Mouse (Mus musculus) forebrain, embryonic 14.5 days (tissue): ENCODE results near the gene Plcl1. TPM values are rescaled to one million over a fixed set of nuclear protein-coding genes. Genes with fewer than 3 reads are reported as not detected.
A peak's percentile ranks its signal among the peaks of the same experiment; 100 is the strongest.

Experiments
- ATAC-seq: fragments of 200-750 bp; cut with Nextera tagmentation; 2 replicates; pipeline ENCODE4 v1.8.0; 2017; ENCODE audit warnings: mild to moderate bottlenecking, moderate library complexity
- DNase-seq: peaks from one replicate; pipeline ENCODE4 v3.0.0-alpha.2; 2015; ENCODE audit warnings: low spot score
- H3K27ac ChIP-seq: fragments of 300-500 bp; sonication (generic); 2 replicates; pipeline ENCODE4 v1.5.1; 2014; ENCODE audit warnings: low read depth, mild to moderate bottlenecking, control low read depth, low read length, moderate library complexity
- H3K27me3 ChIP-seq: fragments of 300-500 bp; sonication (generic); replicated peaks from 2 replicates; pipeline ENCODE4 v1.6.1; 2014; ENCODE audit warnings: low read length, control low read depth, mixed read lengths; ENCODE audit not compliant: control insufficient read depth, insufficient read depth
- H3K36me3 ChIP-seq: fragments of 300-500 bp; sonication (generic); 2 replicates; pipeline ENCODE4 v1.6.1; 2014; ENCODE audit warnings: low read length, control low read depth; ENCODE audit not compliant: control insufficient read depth, insufficient read depth
- H3K4me1 ChIP-seq: fragments of 300-500 bp; sonication (generic); 2 replicates; pipeline ENCODE4 v1.6.1; 2014; ENCODE audit warnings: antibody characterized with exemption, low read length, control low read depth; ENCODE audit not compliant: control insufficient read depth, insufficient read depth
- H3K4me2 ChIP-seq: fragments of 300-500 bp; sonication (generic); 2 replicates; pipeline ENCODE4 v1.6.1; 2014; ENCODE audit warnings: mild to moderate bottlenecking, control low read depth, low read length
- H3K4me3 ChIP-seq: fragments of 300-500 bp; sonication (generic); 2 replicates; pipeline ENCODE4 v1.5.1; 2014; ENCODE audit warnings: low read depth, low read length, control low read depth
- H3K9ac ChIP-seq: fragments of 300-500 bp; sonication (generic); 2 replicates; pipeline ENCODE4 v1.6.1; 2014; ENCODE audit warnings: mild to moderate bottlenecking, low read length, control low read depth, moderate library complexity
- H3K9me3 ChIP-seq: fragments of 300-500 bp; sonication (generic); replicated peaks from 2 replicates; pipeline ENCODE4 v1.6.1; 2016; ENCODE audit warnings: low read length, control low read depth, mixed read lengths; ENCODE audit not compliant: control insufficient read depth
- WGBS: fragments of 180-500 bp; shearing (Covaris S2); extraction: QIAGEN DNeasy Blood & Tissue Kit; methylation state at CpG from one replicate; pipeline ENCODE4 v1.1.7; 2014; 5-methylcytosine and 5-hydroxymethylcytosine counted together
- polyA plus RNA-seq: library from polyadenylated mRNA; unstranded; fragments of >200 nt; fragmentation: Nextera tagmentation; extraction: Ambion mirVana; gene quantifications from 2 replicates; pipeline ENCODE4 v1.2.1, GENCODE M21; 2014

Gene Plcl1
- polyA plus RNA-seq, 1 experiment from 2014 or later, result 2.6 TPM

DNA sequence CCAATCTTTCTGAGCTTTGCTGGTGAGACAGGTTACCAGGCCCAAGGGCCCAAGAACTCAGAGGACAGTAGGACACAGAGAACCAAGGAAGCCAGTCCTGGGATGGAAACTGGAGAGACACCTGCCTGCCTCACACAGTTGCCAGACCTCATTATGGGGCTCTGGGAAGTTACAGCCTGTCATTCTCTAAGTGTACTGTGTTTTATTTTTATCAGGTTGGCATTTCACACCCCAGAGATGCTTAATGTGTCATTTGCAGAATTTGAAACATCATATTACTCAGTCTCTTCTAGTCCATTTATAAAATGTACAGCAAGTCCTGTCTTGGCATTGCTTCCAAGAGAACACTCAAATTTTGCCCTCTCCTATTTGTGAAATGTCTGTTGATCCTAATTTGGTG is 111.5 kb downstream of the Plcl1 start:
- Histone ChIP-seq H3K27me3 (no peaks in the 10 kb centered on the region), H3K9ac (no peak overlapping the region), H3K4me3 (no peak overlapping the region), H3K4me1 (no peaks in the 10 kb centered on the region), H3K27ac (no peak overlapping the region), H3K4me2 (no peak overlapping the region), H3K9me3 (no peaks in the 10 kb centered on the region), H3K36me3 (no peaks in the 10 kb centered on the region)
- no peak for ATAC-seq
- no peak for DNase-seq

- no peak overlapping the region for H3K27ac ChIP-seq
- WGBS, result 82% methylated on average over 1 of the region's 1 CpGs
- ATAC-seq, result no peak
Measured at GRCm38 (mm10) chr1:55523966-55524365, 118.2 kb downstream of the Plcl1 start.

GRCm38 (mm10) chr1:55525100-55525499 is 119.4 kb downstream of the Plcl1 start:
- Histone ChIP-seq H3K27me3 (no peaks in the 10 kb centered on the region), H3K36me3 (no peaks in the 10 kb centered on the region), H3K4me2 (no peak overlapping the region), H3K9ac (no peak overlapping the region), H3K9me3 (no peaks in the 10 kb centered on the region), H3K4me1 (no peaks in the 10 kb centered on the region), H3K4me3 (no peak overlapping the region), H3K27ac (no peak overlapping the region)
- no peak for ATAC-seq
- 76% methylated on average over 5 of the region's 5 CpGs for WGBS
- no peak for DNase-seq

More at GRCm38 (mm10) chr1:55523966-55524365, 118.2 kb downstream of the Plcl1 start:
- H3K9ac ChIP-seq, result no peak overlapping the region
- H3K4me1 ChIP-seq, result no peaks in the 10 kb centered on the region
- no peaks in the 10 kb centered on the region for H3K9me3 ChIP-seq
- no peaks in the 10 kb centered on the region for H3K27me3 ChIP-seq
- H3K36me3 ChIP-seq, result no peaks in the 10 kb centered on the region
- H3K4me3 ChIP-seq, result no peak overlapping the region
- no peak for DNase-seq
- H3K4me2 ChIP-seq, result no peak overlapping the region

DNA sequence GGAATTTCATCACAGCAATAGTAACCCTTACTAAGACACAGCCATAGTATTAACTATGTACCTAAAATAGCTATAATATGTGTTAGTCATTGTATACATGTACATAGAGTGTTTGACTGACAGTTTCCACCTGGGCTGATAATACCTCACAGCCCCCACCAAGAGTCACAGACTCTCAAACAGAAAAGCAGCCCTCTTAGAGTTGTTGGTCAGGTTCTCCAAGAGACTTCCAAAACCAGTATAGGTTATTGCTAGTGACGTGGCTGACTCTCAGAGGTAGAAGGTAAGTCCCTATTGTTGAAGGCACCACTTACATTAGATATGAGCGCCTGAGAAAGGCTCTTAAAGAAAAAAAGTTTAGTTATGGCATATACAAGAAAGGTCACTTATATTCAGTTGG is 120.0 kb downstream of the Plcl1 start:
- Histone ChIP-seq H3K4me3 (no peak overlapping the region), H3K36me3 (no peaks in the 10 kb centered on the region), H3K4me1 (no peaks in the 10 kb centered on the region), H3K27me3 (no peaks in the 10 kb centered on the region), H3K27ac (no peak overlapping the region), H3K4me2 (no peak overlapping the region), H3K9ac (no peak overlapping the region), H3K9me3 (no peaks in the 10 kb centered on the region)
- DNase-seq, result no peak
- 90% methylated on average over 2 of the region's 2 CpGs for WGBS
- ATAC-seq, result no peak

DNA sequence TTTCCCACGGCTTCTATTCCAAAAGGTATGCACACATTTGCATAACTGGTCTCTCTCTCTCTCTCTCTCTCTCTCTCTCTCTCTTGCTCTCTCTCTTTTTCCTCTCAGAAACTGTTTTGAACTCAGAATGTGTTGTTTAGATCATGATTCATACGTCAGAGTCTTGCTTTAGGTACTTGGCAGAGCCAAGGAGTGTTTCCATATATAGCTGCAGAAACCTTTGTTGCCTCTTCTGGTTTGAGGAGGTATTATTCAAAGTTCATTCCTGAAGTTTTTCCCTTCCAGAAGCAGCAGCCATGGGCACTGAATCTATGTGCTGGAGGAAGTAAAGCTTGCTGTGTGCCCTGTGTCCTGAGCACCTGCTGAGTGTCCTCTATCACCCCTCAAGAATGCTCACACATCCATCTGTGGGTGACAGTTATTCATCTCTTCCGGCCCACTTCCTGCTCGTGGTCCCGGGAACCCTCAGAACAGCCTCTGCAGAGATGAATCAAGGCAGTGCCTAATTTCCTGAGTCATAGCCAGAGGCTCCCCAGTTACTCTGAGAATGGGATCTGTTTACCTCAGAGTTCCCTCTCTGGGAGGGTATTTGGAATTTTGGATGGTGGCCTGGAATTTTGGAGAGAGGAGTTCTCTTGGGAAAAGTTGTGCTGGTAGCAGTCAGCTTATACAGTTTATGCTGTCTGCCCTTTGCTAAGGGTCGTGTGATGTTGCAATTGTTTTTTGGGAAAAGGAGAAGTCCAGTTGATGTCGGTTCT is 123.0 kb downstream of the Plcl1 start:
- DNase-seq, result peak; percentile 14
- Histone ChIP-seq H3K4me3 (no peak overlapping the region), H3K9me3 (no peaks in the 10 kb centered on the region), H3K27me3 (no peaks in the 10 kb centered on the region), H3K36me3 (no peaks in the 10 kb centered on the region), H3K4me2 (no peak overlapping the region), H3K9ac (no peak overlapping the region), H3K27ac (no peak overlapping the region), H3K4me1 (no peaks in the 10 kb centered on the region)
- no peak for ATAC-seq
- WGBS, result 71% methylated on average over 7 of the region's 7 CpGs

- WGBS, result 80% methylated on average over 1 of the region's 1 CpGs
- Histone ChIP-seq H3K9me3 (no peaks in the 10 kb centered on the region), H3K4me1 (no peaks in the 10 kb centered on the region), H3K9ac (no peak overlapping the region), H3K4me2 (no peak overlapping the region), H3K27ac (no peak overlapping the region), H3K4me3 (no peak overlapping the region), H3K27me3 (no peaks in the 10 kb centered on the region), H3K36me3 (no peaks in the 10 kb centered on the region)
- DNase-seq, result no peak
- ATAC-seq, result no peak
Measured at GRCm38 (mm10) chr1:55533823-55534222, 128.1 kb downstream of the Plcl1 start.

GRCm38 (mm10) chr1:55554405-55554804 is 148.7 kb downstream of the Plcl1 start:
- DNase-seq (no peak), ATAC-seq (no peak)
- WGBS, result 77% methylated on average over 3 of the region's 3 CpGs
- Histone ChIP-seq H3K9me3 (no peaks in the 10 kb centered on the region), H3K27ac (no peak overlapping the region), H3K4me3 (no peak overlapping the region), H3K4me2 (no peak overlapping the region), H3K36me3 (no peaks in the 10 kb centered on the region), H3K27me3 (no peaks in the 10 kb centered on the region), H3K9ac (no peak overlapping the region), H3K4me1 (no peaks in the 10 kb centered on the region)

DNA sequence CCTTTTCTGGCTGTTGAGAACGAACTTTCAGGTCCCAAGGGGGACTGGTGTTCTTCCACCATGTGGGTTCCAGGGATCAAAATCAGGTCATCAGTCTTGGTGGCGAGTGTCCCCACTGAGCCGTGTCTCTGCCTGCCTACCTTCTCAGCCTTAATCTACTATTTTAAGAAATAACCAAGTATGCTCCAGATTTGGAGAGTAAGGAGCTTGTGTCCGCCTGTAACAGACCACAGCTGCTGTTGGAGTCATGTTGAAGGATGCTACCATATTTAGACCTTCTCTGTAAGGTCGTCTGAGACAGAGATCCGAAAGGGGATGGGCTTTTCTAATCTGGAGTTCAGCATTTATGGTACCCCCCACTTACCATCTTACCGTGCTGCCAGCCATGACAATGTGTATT is 152.2 kb downstream of the Plcl1 start:
- Histone ChIP-seq H3K4me1 (no peaks in the 10 kb centered on the region), H3K27me3 (no peaks in the 10 kb centered on the region), H3K9ac (no peak overlapping the region), H3K4me3 (no peak overlapping the region), H3K36me3 (no peaks in the 10 kb centered on the region), H3K27ac (no peak overlapping the region), H3K9me3 (no peaks in the 10 kb centered on the region), H3K4me2 (no peak overlapping the region)
- ATAC-seq, result no peak
- no peak for DNase-seq
- WGBS, result 85% methylated on average over 7 of the region's 7 CpGs

- 84% methylated on average over 1 of the region's 1 CpGs for WGBS
- H3K4me2 ChIP-seq, result no peak overlapping the region
Measured at GRCm38 (mm10) chr1:55558409-55558808, 152.7 kb downstream of the Plcl1 start.

More at GRCm38 (mm10) chr1:55558409-55558808, 152.7 kb downstream of the Plcl1 start:
- H3K9ac ChIP-seq, result no peak overlapping the region
- no peak overlapping the region for H3K27ac ChIP-seq
- H3K4me3 ChIP-seq, result no peak overlapping the region
- ATAC-seq (no peak), DNase-seq (no peak)
- no peaks in the 10 kb centered on the region for H3K4me1 ChIP-seq
- H3K27me3 ChIP-seq, result no peaks in the 10 kb centered on the region
- no peaks in the 10 kb centered on the region for H3K36me3 ChIP-seq
- H3K9me3 ChIP-seq, result no peaks in the 10 kb centered on the region
